Mouse (Mus musculus) right cerebral cortex, postnatal 4 days (tissue): ENCODE measurements around the gene Gm21732.
"Not testable (repeated sequence)": the region's sequence is repeated elsewhere in the genome, so short reads cannot be mapped to it uniquely, and the experiment has no call there.

Source experiments
- DNase-seq: peaks from one replicate; pipeline ENCODE4 v3.0.0-alpha.2; 2022

Gm21732 gene

DNA sequence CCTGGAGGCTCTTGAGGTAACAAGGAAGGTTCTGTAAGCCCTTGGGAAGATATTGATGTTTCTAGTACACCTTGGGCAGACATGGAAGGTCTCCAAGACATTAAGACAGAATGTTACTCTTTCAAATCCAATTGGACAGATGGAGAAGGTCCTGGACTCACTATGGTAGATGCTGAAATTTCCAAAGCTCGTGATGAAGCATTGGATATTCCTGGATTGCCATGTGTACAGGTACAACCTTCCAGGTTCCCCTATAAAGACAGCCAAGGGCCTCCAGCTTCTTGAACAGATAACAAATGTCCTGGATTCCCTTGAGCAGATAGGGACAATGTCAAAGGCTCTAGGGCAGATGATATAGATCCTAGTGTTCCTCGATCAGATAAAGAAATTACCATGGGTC, at the start of gene Gm21732:
Gene Gm21732 (minus strand): TSS at position 101 of the 400 bp plus-strand sequence.
- DNase-seq: not testable (repeated sequence)
